8 mouse cellular contexts compared by ENCODE assay signal in the genomic region with DNA sequence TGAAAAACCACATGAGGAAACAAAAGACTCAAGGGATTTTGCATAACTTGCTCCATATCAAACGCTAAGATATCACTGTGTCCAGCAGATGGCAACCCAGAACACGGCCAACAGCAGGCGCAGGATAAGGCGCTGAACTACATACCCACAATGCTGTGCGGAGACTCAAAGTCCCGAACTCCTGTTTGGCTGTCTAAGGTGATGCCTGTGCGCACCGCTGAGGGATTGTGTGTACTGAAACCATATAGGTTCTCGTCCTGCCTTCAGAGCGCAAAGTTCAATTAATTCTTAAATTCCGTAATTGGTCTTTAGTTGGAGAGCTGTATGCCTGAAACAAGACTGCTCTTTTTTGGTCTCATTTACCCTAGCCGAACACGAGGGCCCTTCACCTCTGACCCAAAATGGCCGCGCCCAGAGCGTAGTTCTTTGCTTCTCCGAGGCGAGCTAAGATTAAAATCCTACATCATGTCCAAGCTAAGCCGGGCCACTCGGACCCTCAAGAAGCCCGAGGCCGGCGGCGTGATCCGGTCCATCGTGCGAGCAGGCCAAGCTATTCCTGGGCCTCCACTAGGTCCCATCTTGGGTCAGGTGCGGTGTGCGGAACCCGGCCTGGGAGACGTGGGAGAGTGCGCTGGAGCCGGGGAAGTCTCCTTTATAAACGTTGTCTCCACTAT. TPM values are rescaled to one million over a fixed set of nuclear protein-coding genes. Genes with fewer than 3 reads are reported as not detected.
A peak's percentile ranks its signal among the peaks of the same experiment; 100 is the strongest.
DNase-seq lines count a peak whose midpoint lies in the region; ATAC-seq lines count a peak whose summit lies in the region.

A gene (plus strand): TSS at position 220 of the 674 bp plus-strand sequence.

- H3K9ac ChIP-seq in hindbrain, embryonic 12.5 days, result peak within 1 kb of the TSS; percentile 78

- no peaks in the 10 kb centered on the region for H3K9me3 ChIP-seq in hindbrain, embryonic 12.5 days (replicated peaks)

- H3K27ac ChIP-seq in hindbrain, embryonic 12.5 days, result peak within 1 kb of the TSS; percentile 77

- peak; percentile 98 for ATAC-seq in hindbrain, embryonic 12.5 days (ENCODE audit: low FRiP score)

- H3K4me3 ChIP-seq in hindbrain, embryonic 12.5 days, result peak within 1 kb of the TSS; percentile 79

- H3K4me2 ChIP-seq in hindbrain, embryonic 12.5 days (replicated peaks), result peak within 1 kb of the TSS; percentile 84

- H3K4me1 ChIP-seq in hindbrain, embryonic 12.5 days, result peaks cover 10% of the 10 kb centered on the region

- H3K27me3 ChIP-seq in hindbrain, embryonic 12.5 days, result peaks cover 7% of the 10 kb centered on the region

- DNase-seq in NIH3T3 (ENCODE audit: low read depth), result peak; percentile 98
- DNase-seq in cerebellum, postnatal 10 days, result peak; percentile 89 to 92
- peak; percentile 84 to 85 for DNase-seq in frontal cortex, postnatal 10 days (ENCODE audit: low spot score in 2 of 2)
- peak; percentile 92 to 95 for DNase-seq in layer of hippocampus, postnatal 14 days (ENCODE audit: low spot score in 2 of 2)
- peak; percentile 90 for DNase-seq in lung, postnatal 14 days
- DNase-seq in retina, adult 2 months (ENCODE audit: low read depth, low spot score), result peak; percentile 92
- DNase-seq in thymus, postnatal 36 days, result peak; percentile 83 to 84

- peaks cover 26% of the 10 kb centered on the region for H3K36me3 ChIP-seq in hindbrain, embryonic 12.5 days

- under 1% methylated on average over 34 of the region's 34 CpGs for WGBS in hindbrain, embryonic 12.5 days

RNA-seq across cellular contexts. Expression of the gene that starts here (rescaled TPM):
- 116 and 124 TPM in 2 replicates for polyA plus RNA-seq in hindbrain, embryonic 12.5 days (2016; fragmentation: Nextera tagmentation; extraction: Ambion mirVana)
- 10 to 100 TPM; 58.9 to 60.7 TPM for total RNA-seq in layer of hippocampus, postnatal 14 days (2021)

Comparison
In these comparisons a context has a peak if more than half of its experiments do, and no peak if none do; other contexts are left out.
1. Peak in every context shown above with its lines: DNase-seq, ATAC-seq, H3K4me3 ChIP-seq and H3K27ac ChIP-seq.